Mouse (Mus musculus) ES-Bruce4 (cell line): ENCODE data around the gene 1700003F12Rik. TPM values are rescaled to one million over a fixed set of nuclear protein-coding genes. Genes with fewer than 3 reads are reported as not detected.

ENCODE experiments used
- H3K27ac ChIP-seq: 2 replicates; pipeline ENCODE4 v1.5.1; 2012; ENCODE audit warnings: low read length, inconsistent platforms; ENCODE audit not compliant: insufficient read depth
- H3K27me3 ChIP-seq: 2 replicates; pipeline ENCODE4 v1.6.1; 2012; ENCODE audit warnings: mild to moderate bottlenecking, low read length, inconsistent platforms; ENCODE audit not compliant: control insufficient read depth, poor library complexity, insufficient read depth, severe bottlenecking
- H3K36me3 ChIP-seq: 2 replicates; pipeline ENCODE4 v1.6.1; 2012; ENCODE audit warnings: inconsistent platforms, mild to moderate bottlenecking, low read length, moderate library complexity; ENCODE audit not compliant: control insufficient read depth, poor library complexity, insufficient read depth, severe bottlenecking
- H3K4me1 ChIP-seq: one replicate; pipeline ENCODE4 v1.8.1; 2011; ENCODE audit warnings: low read length; ENCODE audit not compliant: control insufficient read depth, insufficient read depth
- H3K4me3 ChIP-seq: 2 replicates; pipeline ENCODE4 v1.5.1; 2011; ENCODE audit warnings: low read depth, mild to moderate bottlenecking, low read length
- H3K9ac ChIP-seq: 2 replicates; pipeline ENCODE4 v1.6.1; 2012; ENCODE audit warnings: low read depth, mild to moderate bottlenecking, inconsistent platforms; ENCODE audit not compliant: poor library complexity, severe bottlenecking
- H3K9me3 ChIP-seq: replicated peaks from 2 replicates; pipeline ENCODE4 v1.6.1; 2012; ENCODE audit warnings: mild to moderate bottlenecking, low read length, inconsistent platforms; ENCODE audit not compliant: control insufficient read depth, poor library complexity, insufficient read depth, severe bottlenecking
- CTCF ChIP-seq: IDR thresholded peaks from one replicate; pipeline ENCODE4 v1.8.1; 2011; ENCODE audit warnings: low read depth, low read length
- EP300 ChIP-seq: IDR thresholded peaks from 2 replicates; pipeline ENCODE4 v1.6.1; 2011; ENCODE audit warnings: low read depth, low read length; ENCODE audit not compliant: insufficient read depth
- POLR2A ChIP-seq: IDR thresholded peaks from one replicate; pipeline ENCODE4 v1.8.1; 2011; ENCODE audit warnings: low read length; ENCODE audit not compliant: insufficient read depth
- polyA plus RNA-seq: library from polyadenylated mRNA; stranded (reverse); fragments of >200 nt; gene quantifications from 2 replicates; pipeline ENCODE4 v1.2.4, GENCODE M21; 2011; ENCODE audit warnings: low read depth; ENCODE audit not compliant: missing spikeins, insufficient read depth, insufficient read length

Gene 1700003F12Rik
- polyA plus RNA-seq: not detected in 2 replicates

DNA sequence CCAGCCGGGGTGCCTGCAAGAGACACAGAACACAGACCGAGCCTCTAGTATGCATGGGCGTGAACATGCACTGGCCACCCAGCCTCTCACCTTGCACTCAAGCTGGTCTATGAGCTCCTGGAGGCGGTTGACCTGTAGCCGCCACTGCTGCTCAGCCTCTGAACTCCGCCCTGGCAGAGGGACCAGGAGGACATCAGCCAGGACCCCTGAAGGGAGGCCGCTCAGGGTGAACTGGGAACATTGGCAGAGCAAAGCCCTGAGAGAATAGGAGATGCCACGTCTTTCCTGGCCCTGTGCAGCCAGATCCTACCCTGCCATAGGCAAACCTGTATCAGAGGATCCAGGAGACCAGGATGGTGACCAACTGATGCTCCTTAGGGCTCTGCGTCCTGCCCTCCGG lies at the start of gene 1700003F12Rik:
Gene 1700003F12Rik (plus strand): TSS at position 375 of the 400 bp plus-strand sequence.
- Histone ChIP-seq H3K4me1 (peaks cover 3% of the 10 kb centered on the region), H3K4me3 (no peak within 1 kb of the TSS), H3K36me3 (no peaks in the 10 kb centered on the region), H3K9me3 (no peaks in the 10 kb centered on the region), H3K9ac (no peak within 1 kb of the TSS), H3K27ac (no peak within 1 kb of the TSS), H3K27me3 (peaks cover 2% of the 10 kb centered on the region; the same call in 1 of the 2 replicates)
- TF ChIP-seq CTCF (no peak), POLR2A (no peak), EP300 (no peak)

DNA sequence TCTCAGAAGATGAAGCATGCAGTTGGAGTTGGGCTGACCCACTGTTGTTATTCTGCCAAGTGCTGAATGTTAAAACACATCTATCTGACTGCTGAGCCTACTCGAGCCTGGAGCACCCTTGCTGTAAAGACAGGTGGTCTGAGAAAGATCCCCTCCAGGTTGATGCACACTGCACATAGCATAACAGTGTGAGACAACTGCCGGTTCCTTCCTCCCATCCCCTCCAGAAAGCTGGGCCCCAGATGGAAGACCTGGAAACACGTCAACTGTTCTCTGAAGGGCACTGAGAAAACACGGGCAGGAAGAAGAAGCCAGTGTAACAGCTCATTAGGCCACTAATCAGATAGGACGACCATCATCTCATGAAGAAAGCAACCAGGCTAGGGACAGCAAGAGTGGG lies 48.3 kb upstream of the 1700003F12Rik start:
- H3K27ac ChIP-seq: no peak overlapping the region
- peaks cover 37% of the 10 kb centered on the region for H3K36me3 ChIP-seq
- TF ChIP-seq POLR2A (no peak), EP300 (no peak), CTCF (no peak)
- no peaks in the 10 kb centered on the region for H3K27me3 ChIP-seq
- H3K9me3 ChIP-seq: no peaks in the 10 kb centered on the region
- no peak overlapping the region for H3K4me3 ChIP-seq
- H3K9ac ChIP-seq: no peak overlapping the region
- peaks cover 7% of the 10 kb centered on the region for H3K4me1 ChIP-seq

DNA sequence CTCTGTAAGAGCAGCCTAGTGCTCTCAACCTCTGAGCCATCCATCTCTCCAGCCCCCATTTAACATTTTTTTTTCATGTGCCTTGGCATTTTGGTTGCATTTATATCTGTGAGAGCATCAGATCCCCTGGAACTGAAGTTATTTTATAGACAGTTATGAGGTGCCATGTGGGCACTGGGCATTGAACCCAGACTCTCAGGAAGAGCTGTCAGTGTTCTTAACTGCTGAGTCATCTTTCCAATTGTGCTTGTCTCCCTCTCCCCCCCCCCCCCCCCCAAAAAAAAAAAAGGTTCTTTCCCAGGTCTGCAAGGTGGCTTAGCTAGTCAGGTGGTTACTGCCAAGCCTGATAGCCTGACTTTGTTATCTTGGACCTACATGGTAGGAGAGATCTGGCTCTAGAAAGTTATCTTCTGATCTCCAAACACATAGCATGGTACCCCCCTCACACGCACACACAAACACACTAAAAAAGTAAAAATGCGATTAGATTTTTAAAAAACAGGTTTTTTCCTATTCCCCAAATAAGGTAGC lies 47.1 kb upstream of the 1700003F12Rik start:
- Histone ChIP-seq H3K27ac (no peak overlapping the region; the same call in 1 of the 2 replicates), H3K36me3 (peaks cover 44% of the 10 kb centered on the region), H3K9me3 (no peaks in the 10 kb centered on the region), H3K9ac (no peak overlapping the region), H3K27me3 (no peaks in the 10 kb centered on the region), H3K4me3 (no peak overlapping the region), H3K4me1 (peaks cover 7% of the 10 kb centered on the region)
- TF ChIP-seq POLR2A: no peak
- no peak for TF ChIP-seq CTCF
- no peak for TF ChIP-seq EP300

- H3K4me3 ChIP-seq: no peak overlapping the region
- TF ChIP-seq CTCF: no peak
- TF ChIP-seq EP300: no peak
- no peak for TF ChIP-seq POLR2A
- no peaks in the 10 kb centered on the region for H3K9me3 ChIP-seq
- H3K4me1 ChIP-seq: peaks cover 7% of the 10 kb centered on the region
- no peaks in the 10 kb centered on the region for H3K27me3 ChIP-seq
- H3K36me3 ChIP-seq: peaks cover 49% of the 10 kb centered on the region
- no peak overlapping the region for H3K9ac ChIP-seq
- no peak overlapping the region; the same call in 1 of the 2 replicates for H3K27ac ChIP-seq
Observed at GRCm38 (mm10) chr2:154500758-154501157, 46.1 kb upstream of the 1700003F12Rik start.

GRCm38 (mm10) chr2:154507076-154507475 lies 39.8 kb upstream of the 1700003F12Rik start:
- no peak overlapping the region for H3K27ac ChIP-seq
- H3K27me3 ChIP-seq: no peaks in the 10 kb centered on the region
- TF ChIP-seq POLR2A (no peak), CTCF (no peak), EP300 (no peak)
- no peaks in the 10 kb centered on the region for H3K9me3 ChIP-seq
- peaks cover 76% of the 10 kb centered on the region for H3K36me3 ChIP-seq
- H3K4me1 ChIP-seq: no peaks in the 10 kb centered on the region
- no peak overlapping the region for H3K4me3 ChIP-seq
- H3K9ac ChIP-seq: no peak overlapping the region

GRCm38 (mm10) chr2:154507566-154508283 lies 39.2 kb upstream of the 1700003F12Rik start:
- TF ChIP-seq EP300 (0 out of 2 replicates have a peak, but pooled peaks have one; percentile 20), CTCF (peak; percentile 31), POLR2A (no peak)
- no peaks in the 10 kb centered on the region for H3K9me3 ChIP-seq
- H3K9ac ChIP-seq: no peak overlapping the region
- no peaks in the 10 kb centered on the region for H3K27me3 ChIP-seq
- peak overlapping the region; percentile 49 for H3K27ac ChIP-seq
- peaks cover 76% of the 10 kb centered on the region for H3K36me3 ChIP-seq
- H3K4me1 ChIP-seq: no peaks in the 10 kb centered on the region
- no peak overlapping the region for H3K4me3 ChIP-seq
